Mouse (Mus musculus) c-Kit-negative CD71-positive TER-119-positive erythroid progenitor cells, embryonic 14.5 days (primary cell): Measurements from ENCODE around the gene Pck2.

Experiments
- DNase-seq: peaks from one replicate; pipeline ENCODE4 v3.0.0-alpha.2; 2013; ENCODE audit warnings: low read depth, low spot score

Gene Pck2

GRCm38 (mm10) chr14:55527940-55528339, 12.1 kb upstream of the Pck2 start:
- peak; percentile 38 for DNase-seq

GRCm38 (mm10) chr14:55536116-55536745, 3.8 kb upstream of the Pck2 start:
- DNase-seq, result no peak

DNA sequence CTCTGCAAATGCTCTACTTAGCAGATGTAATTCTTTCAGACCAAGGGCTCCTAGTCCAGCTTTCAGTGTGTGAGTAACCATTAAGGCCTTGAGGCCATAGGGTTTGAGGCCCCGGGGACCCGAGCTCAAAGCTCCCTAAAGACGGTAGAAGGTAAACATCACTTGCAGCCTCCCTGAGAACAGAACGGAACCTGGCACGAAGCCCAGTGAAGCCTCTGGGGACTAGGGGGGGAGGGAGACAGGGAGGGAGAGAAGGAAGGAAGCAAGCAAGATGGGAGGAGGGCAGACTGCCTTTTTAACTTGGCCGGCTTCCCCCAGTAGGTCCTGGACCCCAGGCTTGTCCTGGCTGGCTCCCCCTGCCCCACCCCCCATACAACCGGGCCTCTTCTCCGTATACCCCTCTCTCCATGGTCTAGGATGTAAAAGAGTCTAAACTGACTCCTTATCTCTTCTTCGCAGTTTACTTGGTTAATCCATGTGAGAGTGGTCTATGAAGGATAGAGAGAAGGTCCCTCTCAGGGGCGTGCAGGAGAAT, 788 bp downstream of the Pck2 start:
- DNase-seq, result peak; percentile 37

- no peak for DNase-seq
Measured at GRCm38 (mm10) chr14:55542268-55542667, 2.2 kb downstream of the Pck2 start.

GRCm38 (mm10) chr14:55544334-55544733, 4.3 kb downstream of the Pck2 start:
- DNase-seq, result no peak

DNA sequence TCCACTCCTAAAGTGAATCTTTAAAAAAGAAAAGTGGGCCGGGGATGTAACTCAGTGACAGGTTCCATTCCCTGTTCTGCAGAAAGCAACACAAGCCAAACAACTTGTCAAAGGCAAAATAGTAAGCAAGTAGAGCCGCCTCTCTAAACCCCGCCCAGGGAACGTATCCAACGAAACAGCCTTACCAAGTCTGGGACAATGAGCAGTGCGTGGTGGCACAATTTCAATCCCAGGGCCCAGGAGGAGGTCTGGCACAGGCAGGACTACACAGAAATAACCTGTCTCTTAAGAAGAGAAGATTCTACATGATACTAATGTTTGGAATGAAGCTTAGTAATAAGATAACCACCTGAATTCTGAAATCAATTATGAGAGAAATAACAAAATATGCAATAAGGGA, 10.1 kb downstream of the Pck2 start:
- DNase-seq, result no peak

GRCm38 (mm10) chr14:55551347-55551746, 11.3 kb downstream of the Pck2 start:
- DNase-seq, result no peak

DNA sequence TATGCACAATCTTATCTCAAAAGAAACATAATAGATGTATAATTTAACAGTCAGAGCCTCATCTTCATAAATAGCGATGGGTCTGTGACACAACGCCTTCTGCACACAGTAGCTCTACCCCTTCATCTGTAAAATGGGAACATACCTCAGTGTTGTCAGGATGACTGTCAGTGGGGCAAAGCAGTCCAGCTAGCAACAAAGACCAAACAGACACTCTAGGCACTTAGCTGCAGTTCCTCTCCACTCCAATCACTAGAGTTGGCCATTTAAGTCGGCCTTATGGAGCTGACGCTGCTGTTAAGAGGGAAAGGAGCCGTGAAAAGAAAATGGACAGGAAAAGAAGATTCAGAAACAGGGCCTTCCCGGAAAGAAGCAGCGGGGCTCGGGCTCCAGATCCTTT, 11.7 kb downstream of the Pck2 start:
- DNase-seq, result no peak

DNA sequence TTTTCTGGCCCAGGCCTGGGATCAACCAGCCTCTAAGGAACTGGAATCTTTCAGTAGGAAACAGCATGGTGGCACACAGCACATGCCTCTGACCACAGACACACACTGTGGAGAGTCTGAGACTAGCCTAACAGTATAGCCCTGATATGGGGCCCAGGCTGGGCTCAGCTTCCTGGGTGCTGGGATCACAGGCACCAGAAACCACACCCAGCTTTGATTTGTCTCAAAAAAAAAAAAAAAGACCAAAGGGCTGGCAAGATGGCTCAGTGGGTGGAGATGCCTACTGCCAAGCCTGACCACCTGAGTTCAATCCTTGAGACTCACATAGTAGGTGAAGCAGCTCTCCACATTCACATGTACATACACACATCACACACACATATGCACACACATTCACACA, 14.6 kb downstream of the Pck2 start:
- no peak for DNase-seq

GRCm38 (mm10) chr14:55555788-55556187, 15.7 kb downstream of the Pck2 start:
- DNase-seq, result no peak

GRCm38 (mm10) chr14:55557003-55557402, 16.9 kb downstream of the Pck2 start:
- DNase-seq, result peak; percentile 59

DNA sequence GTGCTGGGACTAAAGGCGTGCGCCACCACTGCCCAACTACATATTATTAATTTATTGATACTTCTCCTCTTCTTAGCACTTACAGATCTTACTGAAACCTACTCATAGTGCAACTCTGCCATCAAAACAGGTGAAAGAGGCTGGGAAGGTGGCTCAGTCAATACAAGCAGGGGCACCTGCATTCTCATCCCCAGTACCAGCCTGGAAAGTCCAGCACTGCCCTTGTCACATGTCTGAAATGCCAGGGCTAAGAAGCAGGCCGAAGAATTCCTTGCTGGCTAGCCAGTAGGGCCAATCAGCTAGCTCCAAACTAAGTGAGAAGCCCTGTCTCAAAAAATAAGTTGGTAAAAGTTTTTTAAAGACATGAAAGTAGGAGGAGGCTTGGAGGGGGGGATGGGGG, 17.5 kb downstream of the Pck2 start:
- DNase-seq, result no peak

DNA sequence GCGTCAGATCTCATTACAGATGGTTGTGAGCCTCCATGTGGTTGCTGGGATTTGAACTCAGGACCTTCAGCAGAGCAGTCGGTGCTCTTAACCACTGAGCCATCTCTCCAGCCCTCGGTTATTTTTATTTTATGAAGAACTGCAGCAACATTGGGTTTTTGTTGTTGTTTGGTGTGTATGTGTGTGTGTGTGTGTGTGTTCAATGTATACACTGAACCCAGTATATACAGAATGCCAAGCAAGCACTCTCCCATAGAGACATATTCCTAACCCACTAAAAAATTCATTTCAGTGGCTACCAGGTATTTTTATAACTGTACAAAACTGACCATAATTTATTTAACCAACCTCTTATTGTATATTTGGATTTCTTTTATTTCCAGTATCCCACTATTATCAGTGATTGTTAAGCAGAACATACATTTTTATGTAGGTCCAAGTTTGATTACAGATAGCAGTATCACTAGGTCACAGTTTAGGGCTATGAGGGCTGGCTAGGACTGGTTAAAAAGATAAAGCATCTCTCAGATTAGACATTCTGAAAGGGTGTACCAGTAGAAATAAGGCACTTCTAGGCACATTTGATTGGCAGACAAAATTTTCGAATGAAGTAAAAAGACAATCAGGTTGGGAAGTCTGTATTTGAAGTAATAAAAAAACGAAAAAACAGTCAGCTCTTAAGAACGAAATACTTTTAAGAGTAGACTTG, 18.8 kb downstream of the Pck2 start:
- DNase-seq, result peak; percentile 58

GRCm38 (mm10) chr14:55559799-55560201, 19.7 kb downstream of the Pck2 start, which contains the start of gene Dcaf11:
Gene Dcaf11 (plus strand): TSS chr14:55560006.
- DNase-seq, result peak; percentile 82

- DNase-seq, result peak; percentile 97
Measured at GRCm38 (mm10) chr14:55560202-55561073, 20.4 kb downstream of the Pck2 start, which contains the start of gene A730061H03Rik. Gene A730061H03Rik (minus strand): TSS chr14:55560406.

DNA sequence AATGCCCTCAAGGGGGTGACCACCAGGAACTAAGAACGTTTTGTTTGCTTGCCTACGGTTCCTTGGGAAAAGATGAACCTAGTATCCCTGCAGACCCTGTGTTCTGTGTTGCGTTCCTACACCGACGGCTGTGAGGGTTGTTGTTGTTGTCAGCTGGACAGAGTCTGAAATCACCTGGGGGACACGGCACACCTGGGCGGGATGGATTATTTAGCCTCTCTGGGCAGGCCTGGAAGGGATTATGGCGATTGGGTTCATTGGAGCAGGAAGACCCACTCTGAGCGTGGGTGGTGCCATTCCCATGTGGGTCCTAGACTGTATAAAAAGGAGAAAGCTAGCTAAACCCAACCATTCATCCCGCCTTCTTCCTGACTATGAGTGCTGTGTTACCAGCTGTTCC, 21.8 kb downstream of the Pck2 start:
- DNase-seq, result no peak

GRCm38 (mm10) chr14:55563249-55563648, 23.2 kb downstream of the Pck2 start:
- no peak for DNase-seq

DNA sequence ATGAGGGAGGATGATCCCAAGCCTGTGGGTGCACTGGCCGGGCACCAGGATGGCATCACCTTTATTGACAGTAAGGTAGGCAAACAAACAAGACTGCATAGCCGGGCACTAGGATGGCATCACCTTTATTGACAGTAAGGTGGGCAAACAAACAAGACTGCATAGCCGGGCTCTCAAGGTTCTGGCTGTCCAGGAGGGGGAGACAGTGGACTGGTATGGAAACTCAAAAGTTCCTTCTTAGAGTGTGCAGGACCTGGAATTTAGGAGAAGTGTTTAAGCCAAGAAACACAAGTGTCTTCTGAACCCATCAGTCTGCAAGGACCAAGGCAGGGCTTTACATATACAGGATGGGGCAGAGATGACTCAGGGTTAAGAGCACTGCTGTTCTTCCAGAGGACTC, 25.7 kb downstream of the Pck2 start:
- DNase-seq, result no peak

- no peak for DNase-seq
Measured at GRCm38 (mm10) chr14:55567496-55567895, 27.4 kb downstream of the Pck2 start.

DNA sequence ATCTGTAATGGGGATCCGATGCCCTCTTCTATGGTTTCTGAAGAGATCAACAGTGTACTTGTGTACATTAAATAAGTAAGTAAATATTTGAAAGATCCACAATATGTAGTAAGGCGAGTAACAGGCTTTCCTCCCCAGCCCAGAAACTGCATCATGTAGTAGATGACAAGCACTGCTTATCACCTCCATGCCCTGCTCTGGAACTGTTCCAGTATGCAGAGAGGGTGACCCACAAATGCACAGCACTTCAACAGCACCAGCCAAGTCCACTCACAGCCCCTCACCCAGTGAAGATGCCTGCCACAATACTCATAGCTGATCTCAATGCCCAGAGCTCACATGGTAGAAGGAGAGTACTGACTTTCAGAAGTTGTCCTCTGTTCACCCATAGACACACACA, 30.5 kb downstream of the Pck2 start:
- DNase-seq, result no peak

GRCm38 (mm10) chr14:55571760-55572159, 31.7 kb downstream of the Pck2 start:
- no peak for DNase-seq

DNA sequence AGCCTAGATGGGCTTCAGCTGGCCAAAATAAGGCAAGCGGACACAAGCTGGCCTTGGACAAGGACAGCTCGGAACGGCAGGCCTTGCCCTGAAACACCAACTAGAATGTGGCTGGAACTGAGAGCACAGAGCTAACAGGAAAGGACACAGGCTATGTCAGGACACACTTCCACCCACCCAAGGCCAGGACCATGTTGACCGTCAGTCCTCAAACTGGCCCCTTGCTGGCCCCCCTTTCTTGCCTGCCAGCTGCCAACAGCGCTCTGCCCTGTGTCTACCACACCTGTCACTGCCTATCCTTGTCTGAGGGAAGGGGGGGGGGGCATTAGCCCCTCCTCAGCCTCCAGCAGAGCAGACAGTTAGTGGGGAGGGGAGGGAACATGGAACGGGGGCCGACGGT, 35.2 kb downstream of the Pck2 start, which contains the start of gene Fitm1:
Fitm1 (plus strand) TSS at position 316 of the 400 bp plus-strand sequence.
- no peak for DNase-seq
